Mouse (Mus musculus): ENCODE results near the gene Olfr44. TPM values are rescaled to one million over a fixed set of nuclear protein-coding genes. Genes with fewer than 3 reads are reported as not detected.

Gene Olfr44
- polyA plus RNA-seq (2014; fragmentation: Illumina TruSeq; extraction: RNeasy Lipid Tissue Mini Kit (QIAGEN cat#74804); ENCODE audit: low read depth, low replicate concordance): not detected

DNA sequence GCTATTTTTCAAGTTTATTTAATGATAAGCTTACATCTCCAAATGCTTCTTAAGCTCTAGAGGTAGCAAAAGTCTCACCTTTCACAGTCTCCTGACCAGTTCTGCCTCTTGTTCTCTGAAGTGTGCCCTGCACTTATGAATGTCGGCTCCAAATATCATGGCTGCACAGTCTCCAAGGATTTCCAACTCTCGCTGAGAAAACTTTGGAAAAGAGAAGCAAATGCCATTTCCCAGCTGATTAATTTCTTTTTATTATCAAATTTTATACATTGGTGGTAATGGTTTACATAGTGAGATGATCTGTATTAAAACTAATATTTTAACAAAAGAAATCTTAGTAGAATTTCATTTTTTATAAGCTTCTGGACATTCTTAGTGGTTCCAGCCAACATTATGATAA lies at the start of gene Olfr44:
Gene Olfr44 (minus strand): TSS at position 101 of the 400 bp plus-strand sequence.

DNA sequence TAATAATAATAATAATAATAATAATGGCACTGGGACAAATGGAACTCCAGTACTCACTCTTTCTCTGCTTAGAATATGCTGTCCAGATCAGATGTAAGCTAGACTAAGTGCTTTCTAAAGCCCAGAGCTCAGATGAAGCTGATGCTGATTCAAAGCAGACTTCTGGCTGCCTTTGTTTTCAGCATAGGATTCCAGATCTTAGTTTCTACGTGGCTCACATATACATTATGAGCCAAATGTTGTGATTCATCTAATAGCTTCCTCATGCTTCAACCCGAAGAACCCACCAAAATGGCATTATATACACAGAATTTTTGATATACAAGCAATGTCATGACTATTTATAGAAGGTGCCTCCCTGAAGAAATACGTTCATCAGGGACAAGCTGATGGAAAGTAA lies 21.7 kb upstream of the Olfr44 start, which contains the start of gene Olfr957:
Gene Olfr957 (minus strand): TSS at position 279 of the 400 bp plus-strand sequence.

GRCm38 (mm10) chr9:39471844-39472243 lies 22.0 kb downstream of the Olfr44 start, which contains the start of gene Olfr955:
TSS of gene Olfr955 (minus strand) at chr9:39471944.

GRCm38 (mm10) chr9:39456401-39456800 lies 37.4 kb downstream of the Olfr44 start, which contains the start of gene Olfr954:
TSS of gene Olfr954 (plus strand) at chr9:39456701.

Other genes starting within 250 kb of the Olfr44 start
- gene Olfr1537, start 244.0 kb downstream of the Olfr44 start, polyA plus RNA-seq (2014; fragmentation: Illumina TruSeq; extraction: RNeasy Lipid Tissue Mini Kit (QIAGEN cat#74804); ENCODE audit: low read depth, low replicate concordance): not detected
- gene Olfr945, start 217.2 kb downstream of the Olfr44 start, polyA plus RNA-seq (2014; fragmentation: Illumina TruSeq; extraction: RNeasy Lipid Tissue Mini Kit (QIAGEN cat#74804); ENCODE audit: low read depth, low replicate concordance): not detected
- gene Olfr948, start 167.9 kb downstream of the Olfr44 start, polyA plus RNA-seq (2014; fragmentation: Illumina TruSeq; extraction: RNeasy Lipid Tissue Mini Kit (QIAGEN cat#74804); ENCODE audit: low read depth, low replicate concordance): not detected
- gene Olfr951, start 106.6 kb downstream of the Olfr44 start, polyA plus RNA-seq (2014; fragmentation: Illumina TruSeq; extraction: RNeasy Lipid Tissue Mini Kit (QIAGEN cat#74804); ENCODE audit: low read depth, low replicate concordance): not detected
- not detected for gene Olfr952, start 66.8 kb downstream of the Olfr44 start, polyA plus RNA-seq (2014; fragmentation: Illumina TruSeq; extraction: RNeasy Lipid Tissue Mini Kit (QIAGEN cat#74804); ENCODE audit: low read depth, low replicate concordance)
- gene Olfr954, start 37.3 kb downstream of the Olfr44 start, polyA plus RNA-seq (2014; fragmentation: Illumina TruSeq; extraction: RNeasy Lipid Tissue Mini Kit (QIAGEN cat#74804); ENCODE audit: low read depth, low replicate concordance): not detected
- gene Olfr955, start 22.1 kb downstream of the Olfr44 start, polyA plus RNA-seq (2014; fragmentation: Illumina TruSeq; extraction: RNeasy Lipid Tissue Mini Kit (QIAGEN cat#74804); ENCODE audit: low read depth, low replicate concordance): not detected
- gene Olfr957, start 21.8 kb upstream of the Olfr44 start, polyA plus RNA-seq (2014; fragmentation: Illumina TruSeq; extraction: RNeasy Lipid Tissue Mini Kit (QIAGEN cat#74804); ENCODE audit: low read depth, low replicate concordance): not detected
- gene Olfr958, start 60.1 kb upstream of the Olfr44 start, polyA plus RNA-seq (2014; fragmentation: Illumina TruSeq; extraction: RNeasy Lipid Tissue Mini Kit (QIAGEN cat#74804); ENCODE audit: low read depth, low replicate concordance): not detected
- gene Olfr959, start 81.6 kb upstream of the Olfr44 start, polyA plus RNA-seq (2014; fragmentation: Illumina TruSeq; extraction: RNeasy Lipid Tissue Mini Kit (QIAGEN cat#74804); ENCODE audit: low read depth, low replicate concordance): not detected
- 11.8 TPM for gene AW551984, start 110.4 kb upstream of the Olfr44 start, polyA plus RNA-seq (2014; fragmentation: Illumina TruSeq; extraction: RNeasy Lipid Tissue Mini Kit (QIAGEN cat#74804); ENCODE audit: low read depth, low replicate concordance)
- gene Olfr148, start 116.7 kb upstream of the Olfr44 start, polyA plus RNA-seq (2014; fragmentation: Illumina TruSeq; extraction: RNeasy Lipid Tissue Mini Kit (QIAGEN cat#74804); ENCODE audit: low read depth, low replicate concordance): not detected
- not detected for gene Olfr960, start 127.4 kb upstream of the Olfr44 start, polyA plus RNA-seq (2014; fragmentation: Illumina TruSeq; extraction: RNeasy Lipid Tissue Mini Kit (QIAGEN cat#74804); ENCODE audit: low read depth, low replicate concordance)
- gene Olfr961, start 151.1 kb upstream of the Olfr44 start, polyA plus RNA-seq (2014; fragmentation: Illumina TruSeq; extraction: RNeasy Lipid Tissue Mini Kit (QIAGEN cat#74804); ENCODE audit: low read depth, low replicate concordance): not detected
- not detected for gene Olfr963, start 173.2 kb upstream of the Olfr44 start, polyA plus RNA-seq (2014; fragmentation: Illumina TruSeq; extraction: RNeasy Lipid Tissue Mini Kit (QIAGEN cat#74804); ENCODE audit: low read depth, low replicate concordance)
- gene Olfr149, start 213.1 kb upstream of the Olfr44 start, polyA plus RNA-seq (2014; fragmentation: Illumina TruSeq; extraction: RNeasy Lipid Tissue Mini Kit (QIAGEN cat#74804); ENCODE audit: low read depth, low replicate concordance): not detected
- gene Olfr965, start 217.4 kb upstream of the Olfr44 start, polyA plus RNA-seq (2014; fragmentation: Illumina TruSeq; extraction: RNeasy Lipid Tissue Mini Kit (QIAGEN cat#74804); ENCODE audit: low read depth, low replicate concordance): not detected
- not detected for gene Olfr150, start 237.0 kb upstream of the Olfr44 start, polyA plus RNA-seq (2014; fragmentation: Illumina TruSeq; extraction: RNeasy Lipid Tissue Mini Kit (QIAGEN cat#74804); ENCODE audit: low read depth, low replicate concordance)